Mouse (Mus musculus): ENCODE data around the gene Rex1bd.

The Rex1bd gene

GRCm38 (mm10) chr8:70476333-70477268, 30.0 kb downstream of the Rex1bd start, which contains the start of gene Klhl26:
Gene Klhl26 (minus strand): TSS chr8:70476968.
- DNase-seq, result peak; percentile 90

- DNase-seq, result no peak
Measured at GRCm38 (mm10) chr8:70471856-70472255, 34.7 kb downstream of the Rex1bd start.

DNA sequence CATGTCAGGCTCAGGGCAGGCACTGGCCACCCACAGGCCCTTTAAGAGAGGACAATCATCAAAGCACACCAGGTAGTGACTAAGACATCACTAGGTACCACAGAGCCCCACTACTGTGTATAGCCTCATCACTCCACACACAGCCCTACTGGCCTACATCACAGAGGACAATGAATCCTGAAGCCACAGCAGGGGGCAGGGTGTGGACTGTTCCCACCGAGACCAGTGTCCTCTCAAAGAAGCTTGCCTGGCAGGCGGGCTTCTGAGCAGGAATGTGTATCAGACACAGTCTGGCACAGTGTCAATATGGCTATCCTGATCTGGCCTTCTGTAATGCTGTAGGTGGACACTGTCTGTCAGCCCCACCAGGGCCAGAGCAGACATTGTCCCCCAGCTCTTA, 36.6 kb downstream of the Rex1bd start:
- no peak for DNase-seq

- no peak for DNase-seq
Measured at GRCm38 (mm10) chr8:70469295-70469916, 37.1 kb downstream of the Rex1bd start.

GRCm38 (mm10) chr8:70468733-70469132, 37.8 kb downstream of the Rex1bd start:
- DNase-seq, result no peak

- DNase-seq, result no peak
Measured at GRCm38 (mm10) chr8:70467907-70468306, 38.6 kb downstream of the Rex1bd start.

GRCm38 (mm10) chr8:70467229-70467725, 39.3 kb downstream of the Rex1bd start:
- no peak for DNase-seq

- no peak for DNase-seq
Measured at GRCm38 (mm10) chr8:70466771-70467170, 39.8 kb downstream of the Rex1bd start.

DNA sequence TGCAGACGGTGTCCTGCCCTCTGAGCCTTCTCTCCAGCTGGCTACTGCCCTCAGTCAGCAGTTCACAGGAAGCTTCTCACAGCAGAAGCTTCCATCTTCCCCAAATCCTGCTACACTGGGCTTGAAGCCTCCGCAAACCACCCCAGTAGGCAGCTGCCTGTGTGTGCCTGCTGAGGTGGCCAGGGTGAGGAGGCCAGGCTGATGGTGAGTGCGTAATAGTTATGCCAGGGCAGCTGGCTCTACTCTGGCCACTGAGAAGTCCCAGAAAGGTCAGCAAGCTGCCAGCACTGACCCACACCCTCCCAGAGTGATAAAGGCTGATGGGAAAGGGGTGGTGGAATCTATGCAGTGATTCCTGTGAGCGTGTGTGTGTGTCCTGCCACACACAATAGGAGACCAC, 40.2 kb downstream of the Rex1bd start:
- no peak for DNase-seq

- DNase-seq, result no peak
Measured at GRCm38 (mm10) chr8:70465701-70466100, 40.9 kb downstream of the Rex1bd start.

DNA sequence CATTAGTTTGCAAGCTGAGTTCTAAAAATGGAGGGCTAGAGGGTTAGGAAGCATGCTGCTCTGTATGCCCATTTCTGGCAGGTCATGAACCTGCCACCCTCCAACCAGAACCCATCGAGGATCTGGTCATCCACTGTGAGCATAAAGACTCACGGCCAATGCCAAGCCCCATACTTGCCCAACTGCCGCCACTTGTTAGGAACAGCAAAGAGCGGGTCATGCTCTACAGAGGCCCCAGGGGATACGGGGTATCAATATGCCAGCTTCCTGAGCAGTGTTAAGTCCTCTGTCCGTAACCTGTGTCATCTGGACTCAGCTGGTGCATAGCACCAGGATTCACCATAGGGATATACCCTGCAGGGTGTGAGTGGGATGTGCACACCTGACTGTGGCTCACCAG, 42.4 kb downstream of the Rex1bd start:
- no peak for DNase-seq

- DNase-seq, result peak; percentile 59
Measured at GRCm38 (mm10) chr8:70463306-70463705, 43.2 kb downstream of the Rex1bd start.

DNA sequence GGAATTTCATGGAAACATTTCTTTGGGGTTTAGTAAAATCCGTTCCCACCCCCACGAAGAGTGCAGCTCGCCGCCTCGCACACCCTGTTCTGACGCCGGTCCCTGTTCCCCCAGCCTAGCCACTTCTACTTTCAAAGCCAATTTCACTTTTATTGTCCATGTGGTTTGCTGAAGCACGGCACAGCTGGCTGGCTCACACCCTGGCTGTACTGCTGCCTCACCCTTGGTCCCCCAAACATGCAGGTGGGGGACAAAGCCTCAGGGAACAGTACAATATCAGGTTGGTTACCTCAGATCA, 44.1 kb downstream of the Rex1bd start:
- DNase-seq, result no peak

- DNase-seq, result no peak
Measured at GRCm38 (mm10) chr8:70461765-70462515, 44.6 kb downstream of the Rex1bd start.

DNA sequence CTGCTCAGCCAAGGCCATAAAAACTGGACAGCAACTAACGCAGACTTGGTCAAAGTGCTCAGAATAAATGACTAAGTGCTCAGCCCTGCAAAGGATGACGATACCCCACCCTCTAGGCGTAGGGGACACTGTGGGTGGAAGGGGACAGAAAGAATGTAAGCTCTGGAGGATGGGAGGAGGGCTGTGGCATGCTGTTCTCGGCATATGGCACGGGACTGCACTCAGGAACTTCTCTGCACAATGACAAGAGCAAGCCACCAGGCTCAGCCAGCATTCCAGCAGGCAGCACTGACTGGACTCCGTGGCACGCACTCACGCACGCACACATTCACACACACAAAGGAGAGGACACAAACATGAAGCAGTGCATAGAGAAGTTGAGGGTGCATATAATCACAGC, 45.9 kb downstream of the Rex1bd start:
- DNase-seq, result no peak

- DNase-seq, result no peak
Measured at GRCm38 (mm10) chr8:70460199-70460598, 46.4 kb downstream of the Rex1bd start.

DNA sequence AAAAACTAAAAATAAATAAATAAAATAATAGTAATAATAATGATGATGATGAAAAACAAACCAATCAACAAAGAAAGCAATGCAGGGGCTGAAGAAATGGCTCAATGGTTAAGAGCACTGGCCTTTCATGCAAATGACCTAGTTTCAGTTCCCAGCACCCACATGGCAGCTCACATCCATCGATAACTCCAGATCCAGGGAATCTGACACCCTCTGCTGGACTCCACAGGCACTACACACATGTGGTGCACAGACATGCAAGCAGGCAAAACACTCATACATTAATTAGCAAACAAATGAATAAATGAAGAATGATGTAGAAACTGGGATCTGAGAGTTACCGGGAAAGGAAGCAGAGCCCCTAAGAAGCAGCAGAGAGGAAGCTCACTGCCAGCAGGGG, 46.9 kb downstream of the Rex1bd start:
- no peak for DNase-seq

GRCm38 (mm10) chr8:70458462-70458861, 48.1 kb downstream of the Rex1bd start:
- DNase-seq, result no peak

DNA sequence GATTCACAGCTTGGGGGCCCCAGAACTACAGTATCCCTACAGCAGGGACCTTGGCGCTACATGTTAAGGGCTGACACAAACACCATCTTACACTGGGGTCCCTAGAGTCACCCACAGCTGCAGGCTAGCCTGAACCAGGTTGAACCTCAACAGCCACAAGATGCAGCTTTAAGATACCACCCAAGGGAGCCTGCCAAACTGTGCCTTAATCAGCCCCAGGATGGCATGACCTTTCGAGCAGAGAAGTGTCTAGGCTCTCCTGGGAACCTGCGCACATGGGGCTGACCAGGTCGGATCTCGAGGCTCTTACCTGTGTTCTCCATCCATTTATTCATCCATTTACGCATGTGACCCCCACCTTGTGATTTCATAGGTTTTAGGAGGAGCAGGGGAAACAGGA, 48.7 kb downstream of the Rex1bd start:
- no peak for DNase-seq

- DNase-seq, result no peak
Measured at GRCm38 (mm10) chr8:70456996-70457395, 49.6 kb downstream of the Rex1bd start.

All from right cerebral cortex, postnatal 14 days (tissue).